Mouse (Mus musculus): ENCODE measurements around the gene Rwdd2b. TPM values are rescaled to one million over a fixed set of nuclear protein-coding genes. Genes with fewer than 3 reads are reported as not detected.

Rwdd2b gene
- total and polyA plus RNA-seq, 3 experiments: 11.3 to 17.2 TPM; not detected in 1

GRCm38 (mm10) chr16:87437096-87437495 lies 3.3 kb downstream of the Rwdd2b start:
- H3K4me3 ChIP-seq (ENCODE audit: control insufficient read depth in 1 of 2, insufficient read depth in 1 of 2, low read depth in 2 of 2, low read length in 2 of 2): no peak overlapping the region

GRCm38 (mm10) chr16:87435411-87436205 lies 4.8 kb downstream of the Rwdd2b start:
- TF ChIP-seq MYC (IDR thresholded peaks at IDR 0.05; ENCODE audit: low read depth, low read length) (no peak), EP300 (IDR thresholded peaks at IDR 0.05; ENCODE audit: low read depth in 1 of 2, low read length in 2 of 2) (no peak)
- no peak overlapping the region for H3K4me3 ChIP-seq (ENCODE audit: control insufficient read depth in 1 of 2, insufficient read depth in 1 of 2, low read depth in 2 of 2, low read length in 2 of 2)
- peaks cover 14% of the 10 kb centered on the region for H3K79me2 ChIP-seq (ENCODE audit: control insufficient read depth, insufficient read depth, low read length, poor library complexity)
- H3K27me3 ChIP-seq (ENCODE audit: control insufficient read depth in 1 of 2, insufficient read depth in 2 of 2, low read length in 2 of 2): no peaks in the 10 kb centered on the region
- no peak overlapping the region for H3K27ac ChIP-seq (ENCODE audit: control insufficient read depth, low read depth, low read length)
- H3K36me3 ChIP-seq (ENCODE audit: control insufficient read depth in 1 of 2, insufficient read depth in 2 of 2, low read length in 2 of 2): peaks cover 0 to 10% of the 10 kb centered on the region in 2 experiments; a peak in 2 of 4 replicates
- no peaks in the 10 kb centered on the region for H3K9me3 ChIP-seq (replicated peaks; ENCODE audit: insufficient read depth, low read length)
- H3K9ac ChIP-seq (ENCODE audit: control insufficient read depth, low read depth, low read length, poor library complexity, severe bottlenecking): no peak overlapping the region
- peaks cover 2 to 6% of the 10 kb centered on the region in 2 experiments; a peak in 3 of 4 replicates for H3K4me1 ChIP-seq (ENCODE audit: control insufficient read depth in 1 of 2, insufficient read depth in 2 of 2, low read length in 2 of 2)
- DNase-seq (ENCODE audit: low read depth, low spot score): no peak

More at GRCm38 (mm10) chr16:87437096-87437495, 3.3 kb downstream of the Rwdd2b start:
- Histone ChIP-seq H3K36me3 (ENCODE audit: control insufficient read depth in 1 of 2, insufficient read depth in 2 of 2, low read length in 2 of 2) (peaks cover 0 to 8% of the 10 kb centered on the region in 2 experiments; a peak in 2 of 4 replicates), H3K9ac (ENCODE audit: control insufficient read depth, low read depth, low read length, poor library complexity, severe bottlenecking) (no peak overlapping the region), H3K9me3 (replicated peaks; ENCODE audit: insufficient read depth, low read length) (no peaks in the 10 kb centered on the region), H3K4me1 (ENCODE audit: control insufficient read depth in 1 of 2, insufficient read depth in 2 of 2, low read length in 2 of 2) (peaks cover 2 to 14% of the 10 kb centered on the region in 2 experiments), H3K27ac (ENCODE audit: control insufficient read depth, low read depth, low read length) (no peak overlapping the region), H3K27me3 (ENCODE audit: control insufficient read depth in 1 of 2, insufficient read depth in 2 of 2, low read length in 2 of 2) (no peaks in the 10 kb centered on the region), H3K79me2 (ENCODE audit: control insufficient read depth, insufficient read depth, low read length, poor library complexity) (peaks cover 2% of the 10 kb centered on the region)
- no peak for DNase-seq (ENCODE audit: low read depth, low spot score)
- TF ChIP-seq MAZ (IDR thresholded peaks at IDR 0.05; ENCODE audit: low read depth, low read length) (no peak), ETS1 (IDR thresholded peaks at IDR 0.05; ENCODE audit: low read depth, low read length) (no peak), NELFE (IDR thresholded peaks at IDR 0.05; ENCODE audit: low read depth, low read length) (no peak), POLR2AphosphoS2 (IDR thresholded peaks at IDR 0.05; ENCODE audit: low read length) (no peak), TBP (IDR thresholded peaks at IDR 0.05; ENCODE audit: low read depth, low read length) (no peak), CTCF (IDR thresholded peaks at IDR 0.05 in 2 of 3, conservative IDR thresholded peaks at IDR 0.05 in 1 of 3; ENCODE audit: control insufficient read depth in 1 of 3, insufficient read depth in 1 of 3, low read depth in 2 of 3, low read length in 3 of 3, poor library complexity in 1 of 3, severe bottlenecking in 1 of 3) (no peak), TCF12 (IDR thresholded peaks at IDR 0.05; ENCODE audit: low read depth, low read length) (no peak)

DNA sequence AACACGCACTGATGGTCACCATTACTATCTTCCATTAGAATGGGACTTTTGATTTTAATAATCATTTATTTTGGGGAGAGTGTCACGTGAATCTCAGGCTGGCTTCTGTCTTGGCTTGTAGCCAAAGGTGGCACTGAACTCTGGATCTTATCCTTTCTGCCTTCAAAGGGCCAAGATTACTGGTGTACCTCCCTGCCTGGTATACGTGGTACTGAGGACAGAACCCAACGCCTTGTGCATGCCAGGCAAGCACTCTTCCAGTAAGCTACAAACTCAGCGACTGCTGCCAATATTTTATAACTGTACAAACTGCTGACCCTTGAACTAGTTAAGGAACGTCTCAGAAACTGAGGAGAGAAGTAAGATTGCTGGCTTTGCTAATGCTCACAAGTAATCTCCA lies 5.4 kb downstream of the Rwdd2b start:
- H3K9ac ChIP-seq (ENCODE audit: control insufficient read depth, low read depth, low read length, poor library complexity, severe bottlenecking): no peak overlapping the region

More for the DNA sequence above, 5.4 kb downstream of the Rwdd2b start:
- peaks cover 0 to 17% of the 10 kb centered on the region in 2 experiments; a peak in 2 of 4 replicates for H3K36me3 ChIP-seq (ENCODE audit: control insufficient read depth in 1 of 2, insufficient read depth in 2 of 2, low read length in 2 of 2)
- H3K9me3 ChIP-seq (replicated peaks; ENCODE audit: insufficient read depth, low read length): no peaks in the 10 kb centered on the region
- H3K27ac ChIP-seq (ENCODE audit: control insufficient read depth, low read depth, low read length): no peak overlapping the region
- peaks cover 2 to 9% of the 10 kb centered on the region in 2 experiments; a peak in 3 of 4 replicates for H3K4me1 ChIP-seq (ENCODE audit: control insufficient read depth in 1 of 2, insufficient read depth in 2 of 2, low read length in 2 of 2)
- H3K27me3 ChIP-seq (ENCODE audit: control insufficient read depth in 1 of 2, insufficient read depth in 2 of 2, low read length in 2 of 2): no peaks in the 10 kb centered on the region
- TF ChIP-seq GABPA (IDR thresholded peaks at IDR 0.05; ENCODE audit: low read depth, low read length) (no peak), SIN3A (IDR thresholded peaks at IDR 0.05; ENCODE audit: low read length) (no peak), NRF1 (IDR thresholded peaks at IDR 0.05; ENCODE audit: insufficient read depth, low read depth, low read length, poor library complexity, severe bottlenecking) (no peak), RCOR1 (IDR thresholded peaks at IDR 0.05; ENCODE audit: low read depth, low read length) (no peak), MXI1 (IDR thresholded peaks at IDR 0.05; ENCODE audit: low read depth, low read length) (no peak), MYB (IDR thresholded peaks at IDR 0.05; ENCODE audit: low read depth, low read length) (no peak), CHD2 (IDR thresholded peaks at IDR 0.05; ENCODE audit: low read length) (no peak), USF1 (IDR thresholded peaks at IDR 0.05; ENCODE audit: low read depth, low read length) (no peak), HCFC1 (IDR thresholded peaks at IDR 0.05; ENCODE audit: low read depth, low read length) (no peak), POLR2A (IDR thresholded peaks at IDR 0.05; ENCODE audit: control insufficient read depth in 1 of 2, insufficient read depth in 1 of 2, low read depth in 1 of 2, low read length in 2 of 2, poor library complexity in 1 of 2) (no peak), MYC (IDR thresholded peaks at IDR 0.05; ENCODE audit: low read depth, low read length) (no peak), RAD21 (IDR thresholded peaks at IDR 0.05; ENCODE audit: low read depth, low read length) (no peak), EP300 (IDR thresholded peaks at IDR 0.05; ENCODE audit: low read depth in 1 of 2, low read length in 2 of 2) (no peak)
- peaks cover 20% of the 10 kb centered on the region for H3K79me2 ChIP-seq (ENCODE audit: control insufficient read depth, insufficient read depth, low read length, poor library complexity)
- no peak overlapping the region for H3K4me3 ChIP-seq (ENCODE audit: control insufficient read depth in 1 of 2, insufficient read depth in 1 of 2, low read depth in 2 of 2, low read length in 2 of 2)
- no peak for DNase-seq (ENCODE audit: low read depth, low spot score)
